Mouse (Mus musculus) MN1 (cell line): Measurements from ENCODE around the gene Slc25a29.

Experiments used
- DNase-seq: peaks from one replicate; pipeline ENCODE4 v3.0.0-alpha.2; 2016; ENCODE audit warnings: low spot score

The Slc25a29 gene

DNA sequence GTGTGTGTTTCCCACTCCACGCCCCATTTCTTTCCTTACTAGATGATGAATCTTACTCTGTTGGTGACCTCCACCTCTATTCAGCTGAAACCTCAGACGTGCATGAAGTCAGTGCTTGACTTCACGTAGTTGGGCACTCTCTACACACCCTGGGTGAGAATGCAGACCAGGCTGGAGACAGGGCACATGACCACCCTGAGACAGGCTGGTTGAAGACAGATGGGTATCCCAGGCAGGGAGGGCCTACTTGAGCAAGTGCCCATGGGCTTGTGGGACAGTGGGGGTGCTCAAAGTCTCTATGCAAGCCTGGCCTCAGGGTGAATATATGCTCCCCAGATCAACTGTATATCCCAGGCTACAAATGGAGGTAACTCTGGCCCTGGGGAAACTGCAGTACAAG, 1.3 kb downstream of the Slc25a29 start:
- DNase-seq: no peak

DNA sequence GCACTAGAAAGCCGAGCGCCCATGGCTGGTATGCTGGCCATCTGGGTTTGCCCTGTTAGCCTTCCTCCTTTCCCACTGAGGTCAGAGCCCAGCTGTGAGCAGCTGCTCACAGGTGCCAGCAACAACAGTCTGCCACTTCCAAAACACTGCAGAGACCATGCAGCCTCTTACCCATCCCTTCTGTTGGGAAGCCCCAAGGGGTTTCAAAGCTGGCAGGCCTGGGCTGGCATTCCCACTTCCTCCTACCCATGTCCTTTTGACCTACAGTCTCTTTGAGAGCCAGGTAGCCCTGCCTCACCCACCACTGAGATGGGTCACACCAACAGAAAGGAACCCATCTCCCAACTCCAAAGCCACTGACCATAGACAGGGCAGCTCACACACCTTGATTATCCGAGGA, 2.3 kb downstream of the Slc25a29 start:
- peak; percentile 23 for DNase-seq

DNA sequence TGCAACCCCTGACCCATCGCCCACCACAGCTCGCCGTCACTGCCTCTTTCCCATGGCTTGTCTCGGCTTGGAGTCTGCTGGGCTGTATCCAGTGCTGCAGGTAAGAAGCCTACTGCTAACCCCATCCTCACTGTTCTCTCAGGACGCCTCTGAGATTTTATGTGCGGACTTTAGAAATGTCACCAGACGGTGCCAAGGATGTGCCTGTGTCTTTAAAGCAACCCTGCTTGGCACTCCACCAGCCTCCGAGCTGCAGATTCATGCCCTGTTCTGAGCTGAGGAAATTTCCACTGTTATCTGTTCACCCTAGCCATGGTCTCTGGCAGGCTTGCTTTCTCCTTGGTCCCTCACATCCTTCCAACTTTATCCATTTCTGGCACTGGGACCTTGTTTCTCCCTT, 2.8 kb downstream of the Slc25a29 start:
- peak; percentile 33 for DNase-seq

DNA sequence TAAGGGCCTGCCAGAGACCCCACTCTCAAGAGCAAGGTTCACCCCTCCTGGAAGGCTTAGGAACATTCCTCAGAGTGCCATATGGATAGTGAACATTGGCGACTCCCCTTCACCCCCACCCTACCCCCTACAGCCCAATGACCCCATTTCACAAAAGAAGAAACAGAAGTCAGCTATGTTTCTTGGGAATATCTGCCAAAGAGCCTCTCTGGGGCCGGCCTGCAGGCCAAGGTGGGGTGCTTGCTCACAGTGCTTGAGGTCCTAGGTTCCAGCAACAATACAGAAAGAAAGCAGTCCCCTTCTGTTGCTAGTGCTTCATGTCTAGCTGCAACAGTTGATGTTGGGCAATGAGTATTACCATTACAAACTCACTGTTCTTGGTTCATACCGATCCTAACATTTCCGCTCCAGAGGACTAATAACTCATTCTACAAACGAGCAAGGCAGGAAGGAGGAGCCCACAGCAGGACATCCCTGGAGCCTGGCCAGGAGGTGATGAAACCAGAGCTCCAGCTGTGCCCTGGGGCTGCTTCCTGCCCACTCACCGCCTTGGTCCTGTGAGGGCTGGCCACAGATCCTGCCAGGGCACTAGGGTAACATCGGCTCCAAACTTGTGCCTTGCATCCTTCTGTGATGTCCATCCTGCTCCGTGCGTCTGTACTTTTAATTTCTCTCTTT, 3.6 kb downstream of the Slc25a29 start:
- DNase-seq: peak; percentile 84

DNA sequence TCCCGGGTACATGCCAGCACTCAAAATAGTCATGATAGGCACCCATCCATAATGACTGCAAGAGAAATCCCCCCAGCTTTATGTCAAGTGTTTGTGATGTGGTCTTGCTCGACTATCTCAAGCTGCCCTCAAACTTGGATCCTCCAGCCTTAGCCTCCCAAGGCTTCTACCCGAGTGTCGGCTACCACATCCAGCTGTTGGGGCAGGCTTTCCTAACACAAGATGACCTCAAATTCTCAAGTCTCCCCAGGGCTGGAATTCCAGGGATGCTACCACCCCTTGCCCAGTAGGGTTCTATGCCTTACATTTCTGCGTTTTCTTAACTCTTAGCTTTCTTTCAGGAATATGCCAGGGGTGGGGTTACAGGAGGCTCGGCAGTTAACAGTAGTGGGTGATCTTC, 5.3 kb downstream of the Slc25a29 start:
- DNase-seq: no peak

DNA sequence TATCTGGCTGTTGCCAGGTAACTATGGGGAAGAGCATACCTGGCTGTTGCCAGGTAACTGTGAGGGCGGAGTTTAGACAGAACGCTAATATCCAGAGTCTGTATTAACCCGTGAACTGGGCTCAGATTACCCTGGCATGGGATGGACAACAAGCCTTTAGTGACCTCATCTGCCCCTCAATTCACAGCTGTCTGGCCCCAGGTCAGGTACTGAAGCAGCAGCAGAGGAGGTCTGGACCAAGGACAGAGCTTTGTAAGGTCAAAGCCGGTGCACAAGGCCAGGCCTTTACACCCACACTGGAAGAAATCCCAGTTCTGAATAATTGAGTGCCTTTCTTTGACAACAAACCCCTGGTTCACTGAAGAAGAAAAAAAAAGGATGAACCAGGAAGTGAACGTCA, 6.0 kb downstream of the Slc25a29 start:
- peak; percentile 17 for DNase-seq

DNA sequence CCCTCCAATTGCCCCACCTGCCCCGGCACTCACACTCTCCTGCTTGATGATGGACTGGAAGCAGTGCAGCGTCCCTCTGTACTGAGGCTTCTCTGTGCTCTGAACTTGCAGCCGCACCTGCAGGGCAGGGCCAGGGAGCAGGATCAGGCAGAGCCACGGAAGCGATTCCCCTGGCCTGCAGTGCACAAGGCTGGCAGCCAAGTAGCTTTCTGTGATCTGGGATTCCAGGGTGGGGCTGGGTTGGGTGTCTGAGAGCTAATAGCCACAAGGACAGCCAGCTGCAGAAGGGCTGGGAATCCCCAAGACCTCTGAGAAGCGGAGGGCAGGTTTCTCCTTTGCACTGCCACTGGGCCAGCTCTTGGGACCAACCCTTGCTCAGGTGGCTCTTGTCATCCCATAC, 8.0 kb downstream of the Slc25a29 start:
- DNase-seq: peak; percentile 25

DNA sequence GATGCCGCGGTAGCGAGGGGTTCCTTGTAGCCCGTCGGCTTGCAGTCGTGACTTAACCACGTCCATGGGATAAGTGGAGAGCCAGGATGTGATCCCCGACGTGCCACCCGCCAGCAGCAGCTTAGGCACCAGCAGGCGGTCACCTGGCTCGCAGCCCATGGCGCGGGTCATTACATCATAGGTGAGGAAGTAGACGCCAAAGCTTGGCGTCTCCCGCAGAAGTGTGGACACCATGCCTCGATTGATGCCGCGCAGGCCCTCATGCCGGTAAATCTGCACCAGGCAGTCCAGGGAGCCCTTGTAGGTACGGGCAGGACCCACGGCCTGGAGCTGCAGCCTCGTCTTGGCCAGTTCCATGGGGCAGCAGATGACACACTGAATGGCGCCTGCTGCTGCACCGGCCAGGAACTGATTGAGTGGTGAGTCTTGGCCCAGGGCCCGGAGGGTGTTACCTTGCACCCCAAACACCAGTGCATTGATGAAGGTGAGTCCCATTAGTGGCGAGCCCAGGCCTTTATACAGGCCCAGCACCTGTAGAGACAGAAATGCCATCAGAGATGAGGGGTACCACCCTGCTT, 8.6 kb downstream of the Slc25a29 start:
- no peak for DNase-seq

DNA sequence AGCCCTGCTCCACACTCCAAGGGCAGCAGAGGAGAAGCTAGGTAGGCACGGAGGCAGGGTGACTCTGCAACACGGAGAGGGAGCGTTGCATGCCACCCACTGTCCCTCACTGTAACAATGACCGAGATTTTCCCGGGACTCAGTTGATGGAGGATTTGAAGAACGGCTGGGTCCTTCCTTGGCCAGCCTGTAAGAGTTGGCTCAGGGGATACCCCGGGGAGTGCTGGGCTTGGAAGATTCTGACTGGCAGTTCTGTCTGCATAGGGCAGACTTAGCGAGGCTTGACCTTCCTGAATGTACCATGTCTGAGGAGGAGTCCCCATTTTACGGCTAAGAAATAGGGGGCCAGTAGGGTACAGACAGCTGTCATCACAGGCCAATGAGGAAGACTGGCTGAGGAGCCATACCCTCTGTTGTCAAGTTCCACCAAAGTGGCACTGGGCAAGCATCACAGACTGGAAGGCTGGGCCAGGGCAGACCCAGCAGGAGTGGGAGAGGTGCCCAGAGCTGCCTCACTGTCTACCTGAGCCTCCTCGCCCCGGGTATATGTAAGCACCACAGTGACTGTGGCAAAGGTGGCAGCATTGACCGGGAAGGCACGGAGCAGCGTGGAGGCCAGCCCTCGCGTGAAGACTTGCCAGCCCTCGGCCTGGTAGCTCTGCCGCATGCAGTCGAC, 9.3 kb downstream of the Slc25a29 start:
- DNase-seq: no peak

DNA sequence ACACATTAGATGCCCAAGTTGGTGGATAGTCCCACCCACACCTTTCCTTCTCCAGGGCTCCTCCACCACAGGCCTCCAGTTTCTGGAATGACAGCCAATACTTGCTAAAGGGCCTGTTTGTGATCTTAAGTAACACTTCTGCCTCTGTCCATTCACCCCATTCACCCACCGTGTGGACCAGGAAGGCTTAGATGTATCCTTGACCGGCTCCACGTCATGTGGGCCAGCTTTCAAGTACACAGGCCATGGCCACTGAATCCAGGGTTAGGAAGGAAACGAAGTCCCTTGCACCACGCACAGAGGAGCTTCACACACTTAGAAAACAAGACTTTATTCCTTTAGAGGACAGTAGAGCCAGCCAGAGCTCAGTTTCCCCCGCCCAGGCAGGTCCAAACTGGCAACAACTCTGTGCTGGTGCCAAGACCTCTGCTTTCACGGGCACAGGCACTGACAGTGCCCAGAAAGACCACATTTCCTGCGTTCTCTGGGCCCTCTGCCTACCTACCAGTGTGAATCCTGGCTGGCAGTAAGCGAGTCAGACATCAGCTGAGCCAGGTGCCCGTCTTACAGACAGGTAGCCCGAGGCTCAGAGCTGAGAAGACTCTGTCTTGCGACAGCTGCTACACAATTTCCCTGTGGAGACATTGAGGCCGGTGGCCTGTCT, 10.0 kb downstream of the Slc25a29 start:
- DNase-seq: no peak

DNA sequence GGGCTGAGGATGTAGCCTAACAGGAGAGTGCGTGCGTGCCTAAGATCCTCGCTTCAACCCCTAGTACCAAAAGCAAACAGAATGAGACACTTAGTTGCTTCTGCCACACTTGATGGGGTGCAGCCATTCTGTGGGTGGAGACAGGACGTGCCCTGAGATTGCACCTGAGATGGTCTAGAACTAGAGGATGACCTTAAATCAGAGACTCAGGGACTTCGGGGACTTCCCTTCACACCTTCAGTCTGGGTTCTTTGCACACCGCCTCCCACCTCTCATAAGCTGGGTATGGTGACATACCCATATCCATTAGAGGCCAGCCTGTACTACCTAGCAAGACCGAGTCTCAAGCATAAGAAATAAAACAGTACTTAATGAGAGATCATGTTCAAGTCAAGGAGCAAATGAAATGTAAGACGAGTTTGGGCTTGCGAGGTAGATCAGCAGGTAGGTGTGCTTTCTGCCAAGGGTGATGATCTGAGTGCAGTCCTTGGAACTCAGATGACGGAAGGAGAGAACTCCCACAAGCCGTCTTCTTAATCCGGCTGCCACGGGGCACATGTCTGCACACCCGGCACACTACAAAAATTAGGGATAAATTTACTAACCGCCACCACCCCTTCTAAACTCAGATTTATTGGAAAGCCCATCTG, 11.3 kb downstream of the Slc25a29 start:
- DNase-seq: no peak

DNA sequence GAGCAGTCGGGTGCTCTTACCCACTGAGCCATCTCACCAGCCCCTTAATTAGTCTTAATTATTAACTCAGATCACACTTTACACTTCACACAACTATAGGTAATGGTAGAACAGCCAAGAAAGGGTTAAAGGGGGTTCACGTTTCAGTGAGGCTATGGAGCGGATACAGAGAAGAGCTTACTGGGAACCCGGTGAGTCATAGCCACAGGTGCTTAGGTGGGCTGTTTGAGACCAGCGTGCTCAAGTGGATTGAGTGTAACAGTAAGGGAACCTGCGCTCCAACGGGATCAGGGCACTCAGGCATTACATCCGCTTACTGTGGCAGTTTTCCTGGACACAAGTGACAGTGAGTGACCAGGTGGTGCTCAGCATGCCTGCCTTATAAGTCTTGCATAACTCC, 12.6 kb downstream of the Slc25a29 start:
- DNase-seq: no peak

DNA sequence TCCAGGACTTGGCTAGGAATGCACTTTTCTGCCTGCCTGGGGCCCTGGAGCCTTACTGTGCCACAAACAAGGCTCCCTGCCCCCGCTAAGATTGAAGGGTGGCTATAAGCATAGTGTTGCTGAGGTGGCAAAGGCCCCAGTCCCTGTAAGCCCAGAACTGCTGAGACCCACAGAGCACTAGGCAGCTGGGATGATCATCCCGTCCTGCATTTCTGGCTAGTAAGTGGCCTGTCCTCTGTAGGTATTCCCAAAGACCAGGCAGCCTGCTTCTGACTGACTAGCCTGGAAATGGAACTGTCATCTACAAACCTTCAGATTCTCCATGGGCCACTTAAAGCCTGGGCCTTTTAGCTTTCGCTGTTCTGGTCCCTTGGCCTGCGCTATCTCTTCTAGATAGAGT, 15.2 kb downstream of the Slc25a29 start:
- no peak for DNase-seq

DNA sequence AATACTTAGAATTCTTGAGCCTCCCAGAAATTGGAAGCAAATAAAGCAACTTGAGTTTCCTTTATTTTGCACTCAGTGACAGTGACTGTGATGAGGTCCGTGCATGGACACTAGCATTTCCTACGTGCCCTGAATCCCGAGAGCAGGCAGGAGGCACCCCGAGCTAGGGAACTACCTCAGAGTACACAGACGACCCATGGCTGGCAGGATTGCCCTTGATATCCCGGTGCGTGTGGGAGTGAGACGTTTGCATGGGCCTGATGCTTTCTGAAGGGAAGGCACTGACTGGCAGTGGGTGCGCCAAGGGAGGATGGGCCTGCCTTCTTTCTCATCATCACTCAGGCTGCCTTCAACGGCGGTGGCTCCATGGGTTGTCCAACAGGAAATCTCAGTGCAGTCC, 19.1 kb downstream of the Slc25a29 start:
- DNase-seq: no peak

DNA sequence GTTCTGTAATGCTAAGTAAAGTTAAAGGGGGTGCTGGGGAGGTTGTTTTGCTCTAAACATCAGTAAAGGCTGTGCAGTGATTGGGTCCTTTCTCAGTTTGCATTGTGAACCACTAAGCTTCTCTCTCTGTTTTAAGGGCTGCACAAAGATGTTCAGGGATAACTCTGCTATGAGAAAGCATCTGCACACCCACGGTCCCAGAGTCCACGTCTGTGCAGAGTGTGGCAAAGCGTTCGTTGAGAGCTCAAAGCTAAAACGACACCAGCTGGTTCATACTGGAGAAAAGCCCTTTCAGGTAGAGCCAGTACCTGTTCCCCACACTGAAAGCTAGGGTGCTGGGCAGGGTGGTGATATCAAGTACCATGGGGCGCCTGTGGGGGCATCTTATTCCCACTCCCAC, 21.2 kb downstream of the Slc25a29 start:
- DNase-seq: no peak

DNA sequence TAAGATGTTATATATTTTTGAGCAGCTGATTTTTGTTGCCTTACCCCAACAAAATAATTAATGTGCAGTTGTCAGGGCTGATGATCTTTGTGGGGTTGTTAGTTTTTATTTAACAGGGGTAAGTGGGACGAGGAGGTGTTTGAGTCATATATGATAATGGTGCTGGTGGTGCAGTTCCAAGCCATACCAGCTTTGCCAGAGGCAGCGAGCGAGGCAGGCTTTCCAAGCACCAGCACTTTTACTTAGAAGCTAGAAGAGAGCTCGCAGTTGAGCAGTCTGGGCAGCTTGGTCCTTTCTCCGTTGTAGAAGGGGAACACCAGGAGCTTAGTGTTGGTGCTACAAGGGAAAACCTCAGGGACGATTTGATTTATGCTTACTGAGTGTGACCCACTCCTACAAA, 23.2 kb downstream of the Slc25a29 start:
- DNase-seq: no peak

DNA sequence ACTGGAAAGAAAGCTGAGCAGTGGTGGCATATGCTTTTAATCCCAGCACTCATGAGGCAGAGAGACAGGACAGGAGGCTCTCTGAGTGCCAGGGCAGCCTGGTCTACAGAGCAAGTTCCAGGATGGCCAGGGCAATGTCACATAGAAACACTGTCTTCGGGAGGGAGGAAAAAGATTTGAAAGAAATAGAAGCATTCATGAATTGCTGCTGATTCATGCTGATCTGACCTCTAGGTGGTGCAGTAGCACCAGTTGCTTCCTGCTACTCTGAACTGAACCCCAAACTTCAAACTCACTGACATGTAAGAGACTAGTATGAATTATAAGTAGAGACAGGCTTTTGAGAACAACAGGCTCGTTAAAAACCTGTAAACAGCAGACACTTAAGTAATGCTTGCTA, 24.6 kb downstream of the Slc25a29 start:
- no peak for DNase-seq

DNA sequence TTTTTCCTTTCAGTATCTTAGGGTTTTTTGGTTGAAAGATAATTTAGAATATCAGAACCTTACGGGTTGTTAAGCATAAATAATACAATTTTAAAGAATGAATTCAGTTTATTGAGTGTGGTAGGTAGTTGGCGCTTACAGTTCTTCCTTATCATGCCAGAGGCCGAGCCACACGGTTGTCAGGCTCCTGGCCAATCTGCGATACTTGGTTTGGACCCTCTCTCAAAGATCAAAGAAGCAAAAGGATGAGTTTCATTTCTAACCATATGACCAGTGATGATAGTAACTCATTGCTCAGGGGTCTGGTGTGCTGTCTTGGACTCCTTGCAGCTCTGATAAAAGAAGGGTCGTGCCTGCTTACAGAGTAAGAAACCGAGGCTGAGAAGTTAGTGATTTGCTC, 25.4 kb downstream of the Slc25a29 start:
- DNase-seq: no peak

DNA sequence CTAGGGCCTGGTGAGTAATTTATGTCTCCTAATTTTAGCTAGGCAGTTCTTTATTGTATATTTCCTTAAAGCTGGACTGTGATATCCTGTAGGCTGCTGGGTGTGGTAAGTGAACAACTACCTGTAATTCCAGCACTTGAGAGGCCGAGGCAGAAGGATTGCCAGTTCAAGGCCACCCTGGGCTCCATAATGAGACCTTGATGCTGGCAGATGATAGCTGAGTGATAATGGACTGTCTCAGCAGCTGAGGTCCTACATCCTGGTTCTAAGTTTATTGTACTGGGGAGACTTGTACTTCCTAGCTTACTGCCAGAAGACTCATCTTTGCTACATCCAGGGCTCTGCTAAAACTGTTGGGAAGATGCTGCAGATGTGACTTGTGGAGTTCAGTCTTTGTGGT, 25.9 kb downstream of the Slc25a29 start:
- no peak for DNase-seq

DNA sequence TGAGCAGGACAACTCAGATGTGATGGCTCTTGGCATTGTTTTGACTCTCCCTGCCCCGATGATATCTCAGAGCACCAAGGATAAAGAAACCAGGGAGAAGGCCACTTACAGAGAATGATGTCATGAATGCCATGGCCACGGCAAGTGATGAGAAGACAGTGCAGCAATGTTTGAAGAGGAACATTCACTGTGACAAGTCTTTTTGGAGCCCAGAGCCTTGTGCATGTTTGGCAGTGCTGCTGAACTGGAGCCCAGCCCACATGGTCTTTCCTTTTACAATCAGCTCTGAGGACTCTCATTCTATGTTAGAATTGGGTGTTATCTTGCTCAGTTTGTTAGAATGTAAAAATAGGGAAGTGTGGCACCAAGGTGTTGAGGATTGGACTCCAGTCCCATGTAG, 27.2 kb downstream of the Slc25a29 start:
- DNase-seq: no peak

DNA sequence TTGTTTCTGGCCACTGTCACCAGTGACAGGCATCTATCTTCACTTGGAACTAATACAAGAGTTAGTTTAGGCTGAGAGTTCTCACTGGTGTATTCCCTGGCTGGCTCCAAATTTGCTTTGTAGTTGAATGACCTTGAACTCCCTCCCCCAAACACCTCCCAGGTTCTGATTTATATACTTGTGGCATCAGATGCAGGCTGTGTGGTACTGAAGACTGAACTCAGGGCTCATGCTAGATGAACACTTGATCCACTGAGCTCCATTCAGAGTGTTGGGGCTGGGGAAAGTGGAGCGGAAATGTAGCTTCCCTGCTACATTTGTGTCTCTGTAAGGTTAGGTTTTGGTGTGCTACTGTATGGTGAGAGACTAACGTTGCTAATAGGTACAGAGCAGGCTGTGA, 31.3 kb downstream of the Slc25a29 start:
- no peak for DNase-seq

DNA sequence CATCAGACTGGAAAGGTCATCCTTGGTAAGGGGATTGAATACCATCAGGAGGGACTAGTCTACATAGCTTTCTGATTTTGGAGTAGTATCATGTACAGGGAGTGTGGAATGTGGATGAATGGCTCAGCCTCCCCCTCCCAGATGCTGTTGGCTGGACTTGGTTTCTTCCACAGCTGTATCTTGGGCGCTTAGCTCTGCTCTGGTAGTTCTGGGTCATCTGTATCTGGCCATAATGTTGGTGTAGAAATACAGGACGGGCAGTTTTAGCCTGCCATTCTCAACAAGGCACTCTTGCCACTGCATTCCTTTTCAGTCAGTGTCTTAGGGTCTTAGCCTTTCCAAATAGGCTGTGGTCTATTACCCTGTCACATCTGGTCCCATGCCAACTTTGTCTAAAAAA, 34.1 kb downstream of the Slc25a29 start:
- DNase-seq: no peak
